Mouse (Mus musculus) CH12.LX (cell line): Measurements from ENCODE around the gene Pde8b. TPM values are rescaled to one million over a fixed set of nuclear protein-coding genes. Genes with fewer than 3 reads are reported as not detected.

Source experiments
- DNase-seq: peaks from one replicate; pipeline ENCODE4 v3.0.0-alpha.2; 2013; ENCODE audit errors: extremely low read depth
- H3K27ac ChIP-seq: 2 replicates; pipeline ENCODE4 v1.5.1; 2012; ENCODE audit warnings: low read depth, mild to moderate bottlenecking, control low read depth, moderate library complexity; ENCODE audit not compliant: insufficient read depth
- H3K27me3 ChIP-seq: replicated peaks from 2 replicates; pipeline ENCODE3; 2012; ENCODE audit warnings: inconsistent platforms
- H3K36me3 ChIP-seq, 2 experiments: replicated peaks in 1 of 2; 2 replicates each; pipeline versions ENCODE3 to v1.6.1; 2012; ENCODE audit warnings: inconsistent platforms in 1 of 2, low read length in 1 of 2, mild to moderate bottlenecking in 1 of 2, mixed read lengths in 1 of 2, moderate library complexity in 1 of 2; ENCODE audit not compliant: control insufficient read depth in 1 of 2, insufficient read depth in 1 of 2
- H3K4me1 ChIP-seq, 2 experiments: 2 replicates each; pipeline ENCODE4 v1.6.1; 2012; ENCODE audit warnings: inconsistent platforms in 1 of 2, moderate library complexity in 1 of 2; ENCODE audit not compliant: insufficient read depth in 2 of 2, control insufficient read depth in 1 of 2
- H3K4me2 ChIP-seq: 2 replicates; pipeline ENCODE4 v1.6.1; 2012; ENCODE audit warnings: low read depth, mild to moderate bottlenecking, control low read depth; ENCODE audit not compliant: poor library complexity, insufficient read depth, severe bottlenecking
- H3K4me3 ChIP-seq, 3 experiments: fragments of 150-350 bp in 1 of 3; sonication (generic) in 1 of 3; replicated peaks in 1 of 3; 2 replicates each; pipeline versions ENCODE3 to v1.5.1; 2011 to 2012; ENCODE audit warnings: low read depth in 2 of 3, low read length in 2 of 3, mild to moderate bottlenecking in 2 of 3, moderate library complexity in 2 of 3, control low read depth in 1 of 3, improper control_type of control experiment in 1 of 3, inconsistent platforms in 1 of 3, mixed read lengths in 1 of 3; ENCODE audit not compliant: poor library complexity in 1 of 3
- H3K79me2 ChIP-seq: replicated peaks from 2 replicates; pipeline ENCODE4 v1.6.1; 2012; ENCODE audit warnings: mild to moderate bottlenecking, moderate library complexity; ENCODE audit not compliant: control insufficient read depth, poor library complexity, insufficient read depth, severe bottlenecking; ENCODE audit errors: extremely low read depth
- H3K9ac ChIP-seq: 2 replicates; pipeline ENCODE4 v1.6.1; 2012; ENCODE audit warnings: low read depth, mild to moderate bottlenecking, control low read depth, moderate library complexity; ENCODE audit not compliant: insufficient read depth
- H3K9me3 ChIP-seq: replicated peaks from 2 replicates; pipeline ENCODE3; 2012; ENCODE audit warnings: low read length, inconsistent platforms, mixed read lengths
- ETS1 ChIP-seq: conservative IDR thresholded peaks from 2 replicates; pipeline ENCODE4 v1.6.1; 2012; ENCODE audit warnings: low read depth, mild to moderate bottlenecking, inconsistent platforms, low read length, improper control_type of control experiment, moderate library complexity
- GABPA ChIP-seq: IDR thresholded peaks from 2 replicates; pipeline ENCODE4 v1.6.1; 2012; ENCODE audit warnings: low read depth, low read length, improper control_type of control experiment, inconsistent platforms; ENCODE audit not compliant: insufficient replicate concordance
- JUN ChIP-seq: IDR thresholded peaks from 2 replicates; pipeline ENCODE4 v1.6.1; 2011; ENCODE audit warnings: low read depth, mild to moderate bottlenecking, low read length, improper control_type of control experiment, moderate library complexity; ENCODE audit not compliant: insufficient read depth
- JUND ChIP-seq: conservative IDR thresholded peaks from 2 replicates; pipeline ENCODE4 v1.6.1; 2011; ENCODE audit warnings: low read depth, low read length, improper control_type of control experiment
- KAT2A ChIP-seq: IDR thresholded peaks from 2 replicates; pipeline ENCODE4 v1.6.1; 2012; ENCODE audit warnings: low read length, improper control_type of control experiment, inconsistent platforms; ENCODE audit not compliant: insufficient replicate concordance
- MAZ ChIP-seq: IDR thresholded peaks from 2 replicates; pipeline ENCODE4 v1.6.1; 2012; ENCODE audit warnings: low read depth, mild to moderate bottlenecking, inconsistent platforms, low read length, improper control_type of control experiment, moderate library complexity
- MEF2A ChIP-seq: IDR thresholded peaks from 2 replicates; pipeline ENCODE4 v1.6.1; 2014; ENCODE audit warnings: low read depth, mild to moderate bottlenecking, inconsistent platforms, low read length, improper control_type of control experiment, borderline replicate concordance
- MXI1 ChIP-seq: IDR thresholded peaks from 2 replicates; pipeline ENCODE4 v1.6.1; 2011; ENCODE audit warnings: mild to moderate bottlenecking, low read depth, low read length, improper control_type of control experiment
- PAX5 ChIP-seq: IDR thresholded peaks from 2 replicates; pipeline ENCODE4 v1.6.1; 2012; ENCODE audit warnings: low read length, inconsistent platforms, mixed read lengths
- POLR2A ChIP-seq: IDR thresholded peaks from 2 replicates; pipeline ENCODE4 v1.6.1; 2011; ENCODE audit warnings: low read depth, mild to moderate bottlenecking, improper control_type of control experiment, low read length
- POLR2AphosphoS2 ChIP-seq: IDR thresholded peaks from 2 replicates; pipeline ENCODE4 v1.6.1; 2011; ENCODE audit warnings: low read depth, low read length, improper control_type of control experiment
- RAD21 ChIP-seq: IDR thresholded peaks from 2 replicates; pipeline ENCODE4 v1.6.1; 2011; ENCODE audit warnings: low read depth, mild to moderate bottlenecking, low read length, improper control_type of control experiment, moderate library complexity
- SIN3A ChIP-seq: IDR thresholded peaks from 2 replicates; pipeline ENCODE4 v1.6.1; 2012; ENCODE audit warnings: low read length, improper control_type of control experiment, inconsistent platforms
- USF1 ChIP-seq: IDR thresholded peaks from 2 replicates; pipeline ENCODE4 v1.6.1; 2014; ENCODE audit warnings: low read depth, mild to moderate bottlenecking, inconsistent platforms, low read length, improper control_type of control experiment
- ZC3H11A ChIP-seq: IDR thresholded peaks from 2 replicates; pipeline ENCODE4 v1.6.1; 2012; ENCODE audit warnings: low read depth, mild to moderate bottlenecking, inconsistent platforms, low read length, improper control_type of control experiment
- ZKSCAN1 ChIP-seq: IDR thresholded peaks from 2 replicates; pipeline ENCODE4 v1.6.1; 2012; ENCODE audit warnings: low read depth, inconsistent platforms, low read length, improper control_type of control experiment, borderline replicate concordance
- dilution Hi-C: fragments of 300-500 bp; cut with MboI; formaldehyde crosslinking; loops from 2 replicates; pipeline ENCODE4 v1.14.3; 2020; ENCODE audit warnings: low sequenced_read_pairs; ENCODE audit not compliant: extremely low pct_unique_long_range_greater_than_20kb, extremely low pct_ligation_motif_present
- in situ Hi-C: fragments of 300-500 bp; cut with MboI; formaldehyde crosslinking; loops from 3 replicates; pipeline ENCODE4 v1.14.3; 2019; ENCODE audit warnings: low sequenced_read_pairs, low pct_ligation_motif_present, low pct_unique_long_range_greater_than_20kb, mixed read lengths
- polyA plus RNA-seq: library from polyadenylated mRNA; unstranded; fragments of >175 nt; gene quantifications from 2 replicates; pipeline ENCODE4 v1.2.1, GENCODE M21; 2012; ENCODE audit warnings: low read depth; ENCODE audit not compliant: insufficient read length
- total RNA-seq, 2 experiments: library from RNA; depleted of rRNA; stranded (reverse); fragments of 300-350 nt in 1 of 2; fragments of >200 nt in 1 of 2; gene quantifications; 2 replicates each; pipeline ENCODE4 v1.2.3; 2012 to 2014

Pde8b gene
- total and polyA plus RNA-seq, 3 experiments = 0.25 to 2.0 (median 0.93) TPM

GRCm38 (mm10) chr13:95055742-95056388 is 194.3 kb downstream of the Pde8b start:
- H3K27ac ChIP-seq = no peak overlapping the region
- dilution Hi-C loops = no loop called here
- TF ChIP-seq PAX5 (no peak), MEF2A (no peak), MXI1 (no peak), POLR2A (no peak), JUND (no peak), ZKSCAN1 (no peak)
- no peak overlapping the region for H3K9ac ChIP-seq
- no peaks in the 10 kb centered on the region for H3K9me3 ChIP-seq
- no peaks in the 10 kb centered on the region for H3K36me3 ChIP-seq
- in situ Hi-C loops = loop anchor here (25.0 kb wide), 1 partner anchor 231 kb away; no protein-coding TSS in a partner anchor
- H3K4me1 ChIP-seq = peaks cover 0 to 20% of the 10 kb centered on the region in 2 experiments; a peak in 2 of 4 replicates
- DNase-seq = no peak
- no peak overlapping the region for H3K4me3 ChIP-seq
- no peaks in the 10 kb centered on the region for H3K79me2 ChIP-seq
- H3K27me3 ChIP-seq = no peaks in the 10 kb centered on the region
- H3K4me2 ChIP-seq = no peak overlapping the region

DNA sequence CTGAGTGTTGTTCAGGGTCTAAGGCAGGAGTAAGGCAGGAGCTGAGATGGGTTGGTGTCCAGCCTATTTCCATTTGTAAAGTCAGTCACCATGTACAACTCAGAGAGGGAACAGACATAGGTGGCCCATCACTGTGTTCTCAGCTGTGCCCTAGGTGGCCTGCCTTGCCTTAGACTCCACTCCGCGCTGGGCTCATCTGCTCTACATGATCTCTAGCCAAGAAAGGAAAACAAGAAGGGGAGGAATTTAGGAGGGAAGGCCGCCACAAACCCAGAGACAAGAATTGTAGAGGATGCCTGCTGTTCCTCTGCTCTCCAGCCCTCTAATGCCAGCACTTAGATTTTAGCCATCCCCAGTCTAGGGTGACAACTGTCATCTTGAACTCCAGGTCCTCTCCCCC is 197.7 kb downstream of the Pde8b start:
- Histone ChIP-seq H3K27me3 (no peaks in the 10 kb centered on the region), H3K9me3 (no peaks in the 10 kb centered on the region), H3K4me1 (peaks cover 0 to 15% of the 10 kb centered on the region in 2 experiments; a peak in 2 of 4 replicates), H3K36me3 (no peaks in the 10 kb centered on the region), H3K4me3 (no peak overlapping the region), H3K27ac (no peak overlapping the region), H3K79me2 (no peaks in the 10 kb centered on the region), H3K9ac (no peak overlapping the region), H3K4me2 (no peak overlapping the region)
- dilution Hi-C loops (no loop called here), in situ Hi-C loops (loop anchor here (25.0 kb wide), 1 partner anchor 235 kb away; no protein-coding TSS in a partner anchor)
- no peak for TF ChIP-seq MAZ
- no peak for TF ChIP-seq USF1
- no peak for TF ChIP-seq JUN
- no peak for TF ChIP-seq RAD21
- TF ChIP-seq KAT2A = no peak
- no peak for TF ChIP-seq GABPA
- no peak for TF ChIP-seq ZC3H11A
- no peak for TF ChIP-seq MXI1
- no peak for TF ChIP-seq POLR2AphosphoS2
- no peak for TF ChIP-seq ETS1
- TF ChIP-seq SIN3A = no peak
- no peak for TF ChIP-seq PAX5
- no peak for DNase-seq
